Mouse (Mus musculus): ENCODE results near the gene Shank2.

- no peak for TF ChIP-seq CTCF (IDR thresholded peaks at IDR 0.05)
- no peak for TF ChIP-seq EP300 (IDR thresholded peaks at IDR 0.05)
Measured at GRCm38 (mm10) chr7:144268329-144268728, 266.6 kb downstream of the Shank2 start.

Measured in lung, postnatal 0 days (tissue).